Mouse (Mus musculus): ENCODE measurements at regions not wholly inside any gene's neighbourhood (a gene's known extent, or its start where the extent isn't known, plus 50 kb on each side); places are given as distances from the start of the nearest gene placed in this dataset.

- no peak for TF ChIP-seq CTCF (IDR thresholded peaks at IDR 0.05; ENCODE audit: control insufficient read depth, insufficient read depth, insufficient read length)
- TF ChIP-seq CEBPB (IDR thresholded peaks at IDR 0.05; ENCODE audit: low read depth), result no peak
- TF ChIP-seq FOSL1 (IDR thresholded peaks at IDR 0.05; ENCODE audit: insufficient read depth, low read length, poor library complexity, severe bottlenecking), result no peak
Measured at GRCm38 (mm10) chr15:96929788-96930187, 126.0 kb downstream of the Slc38a4 start.
